Mouse (Mus musculus) brain, embryonic 18.5 days (tissue): Measurements from ENCODE around the gene Dusp12.

Experiments
- DNase-seq: peaks from one replicate; pipeline ENCODE4 v3.0.0-alpha.2; 2012; ENCODE audit warnings: low read depth, low spot score

Dusp12 gene

DNA sequence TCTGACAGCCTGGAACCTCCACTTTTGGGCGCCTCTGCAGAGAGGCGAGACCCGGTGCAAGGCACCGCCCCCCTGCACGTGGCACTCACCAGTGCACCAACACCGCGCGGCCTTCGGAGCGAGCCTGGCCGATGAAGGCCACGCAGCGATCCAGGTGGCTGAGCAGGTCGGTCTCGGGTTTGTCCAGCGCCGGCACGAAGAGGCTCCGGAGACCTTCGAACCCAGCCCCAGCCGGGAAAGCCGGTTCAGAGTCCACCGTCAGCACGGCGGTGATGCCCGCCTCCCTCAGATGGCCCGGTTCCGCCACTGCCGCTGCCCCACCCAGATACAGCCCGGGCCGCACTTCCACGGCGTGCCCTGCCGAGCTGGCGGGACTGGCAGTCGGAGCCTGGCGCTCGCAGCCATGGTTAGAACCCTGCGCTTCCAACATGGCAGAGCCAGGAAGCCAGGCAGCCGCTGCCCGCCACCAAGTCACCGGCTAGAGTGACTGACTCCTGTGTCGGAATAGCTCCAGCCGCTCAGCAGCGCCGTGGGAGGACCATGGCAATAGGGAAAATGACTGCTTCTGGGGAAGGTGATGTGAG lies at the start of gene Dusp12, which contains the start of gene Gm26620:
Gene Dusp12, minus strand, starts transcription at position 563 of the 584 bp plus-strand sequence.
Gene Gm26620, plus strand, starts transcription at position 88 of the 584 bp plus-strand sequence.
- DNase-seq, result peak; percentile 85

DNA sequence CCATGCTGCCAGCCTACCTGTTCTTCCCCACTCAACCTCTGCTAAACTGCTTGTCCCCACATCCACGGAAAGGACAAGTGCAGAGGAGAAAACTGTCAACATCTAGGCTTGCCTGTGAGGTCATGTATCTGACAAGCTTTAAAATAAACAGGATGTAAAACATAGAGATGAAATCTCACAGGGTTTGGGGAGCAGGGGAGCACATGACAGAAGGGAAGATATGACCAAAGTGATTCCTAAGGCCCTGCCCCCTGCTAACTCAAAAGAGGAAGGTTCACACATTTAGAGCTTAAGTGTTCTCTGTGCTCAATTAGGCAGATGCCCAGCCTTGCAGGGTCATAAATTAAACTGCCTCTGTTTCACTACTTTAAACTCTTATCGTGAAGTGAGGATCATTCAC lies 49.0 kb upstream of the Dusp12 start:
- no peak for DNase-seq

DNA sequence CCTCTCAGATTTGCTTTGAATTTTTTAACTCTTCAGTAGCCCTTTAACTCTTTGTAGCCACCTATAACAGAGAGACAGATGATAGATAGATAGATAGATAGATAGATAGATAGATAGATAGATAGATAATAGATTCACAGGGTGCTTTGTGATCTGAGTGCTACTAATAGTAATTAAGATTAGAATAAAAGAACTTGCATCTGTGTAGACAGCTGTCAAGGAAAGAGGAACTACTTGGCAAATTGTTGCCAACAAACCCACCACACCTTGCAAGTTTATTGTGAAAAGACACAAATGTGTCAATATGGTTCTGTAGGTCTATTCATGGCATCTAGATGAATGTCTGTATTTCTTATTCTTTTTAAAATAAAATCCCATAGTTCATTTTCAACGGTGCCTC lies 48.6 kb upstream of the Dusp12 start:
- no peak for DNase-seq

DNA sequence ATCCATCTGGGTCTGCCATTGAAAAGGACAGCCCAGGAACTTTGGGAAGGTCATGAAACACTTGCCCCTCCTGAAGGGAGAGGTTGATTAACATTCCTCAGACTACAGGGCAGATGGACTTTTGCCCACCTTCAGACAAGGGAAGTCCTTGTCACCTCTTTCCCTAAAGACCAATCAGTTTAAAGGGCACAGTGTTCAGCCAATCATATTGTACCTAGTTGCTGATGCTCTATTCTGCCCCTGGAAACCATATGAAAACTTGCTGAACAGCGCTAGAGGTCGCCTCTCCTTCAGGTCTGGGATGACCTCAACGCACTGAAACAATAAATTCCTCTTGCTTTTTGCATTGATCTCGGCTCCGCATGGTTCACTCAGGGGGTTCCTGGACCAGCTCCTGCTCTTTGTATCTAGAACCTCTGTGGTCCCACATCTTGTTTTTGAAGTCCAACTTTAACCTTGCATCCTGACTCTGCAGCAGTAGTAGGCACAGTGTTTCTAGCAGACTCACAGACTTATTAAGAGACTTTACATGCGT lies 48.1 kb upstream of the Dusp12 start:
- no peak for DNase-seq

DNA sequence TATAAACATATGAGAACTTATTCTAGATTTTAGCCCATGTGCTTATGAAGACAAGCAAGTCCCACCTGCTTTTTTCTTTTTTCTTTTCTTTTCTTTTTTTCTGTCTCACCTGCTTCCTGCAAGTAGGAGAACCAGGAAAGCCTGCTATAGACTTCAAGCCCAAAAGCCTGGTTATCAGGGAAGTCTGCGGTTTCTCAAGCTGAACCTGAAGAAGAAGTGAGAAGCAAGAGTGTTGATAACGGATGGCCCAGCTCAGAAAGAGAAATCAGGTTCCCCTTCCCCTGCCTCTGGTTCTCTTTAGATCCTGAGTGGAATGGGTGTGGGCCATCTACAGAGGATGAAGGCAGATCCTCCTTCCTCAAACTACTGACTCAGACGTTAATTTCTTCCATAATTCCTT lies 46.7 kb upstream of the Dusp12 start:
- DNase-seq, result no peak

DNA sequence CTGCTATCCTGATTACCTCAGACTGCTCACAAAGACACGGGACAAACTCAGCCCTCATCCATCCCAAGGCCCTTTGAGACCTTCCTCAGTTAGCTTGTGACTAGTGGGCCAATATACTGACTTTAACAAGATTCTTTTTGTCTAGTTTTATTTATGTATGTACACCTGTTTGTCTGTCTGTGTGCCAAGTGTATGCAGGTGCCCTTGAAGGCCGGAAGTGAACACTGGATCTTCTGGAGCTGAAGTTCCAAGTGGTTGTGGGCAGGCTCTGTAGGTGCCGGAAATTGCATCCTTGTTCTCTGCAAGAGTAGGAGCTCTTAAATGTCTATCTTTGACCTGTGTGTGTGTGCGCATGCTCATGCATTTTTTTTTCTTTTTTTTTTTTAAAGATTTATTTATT lies 43.9 kb upstream of the Dusp12 start:
- no peak for DNase-seq

DNA sequence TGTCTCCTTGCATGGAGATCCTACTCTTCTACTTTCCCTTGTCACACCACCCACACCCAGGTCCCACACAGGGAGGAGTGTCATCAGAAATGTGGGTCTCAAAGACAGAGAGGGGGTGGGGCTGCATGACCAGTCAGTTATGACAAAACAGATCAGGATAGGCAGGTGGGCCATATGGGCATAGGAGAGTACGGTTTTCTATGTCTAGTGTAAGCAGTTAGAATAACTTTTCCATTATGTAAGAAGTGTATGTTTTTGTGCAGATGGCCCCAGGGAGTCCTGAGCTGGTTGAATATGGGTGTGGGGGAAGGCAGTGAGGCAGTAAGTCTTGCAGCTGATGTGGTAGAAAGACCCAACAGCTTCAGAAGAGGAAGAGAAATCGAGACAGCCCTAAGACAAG lies 43.1 kb upstream of the Dusp12 start:
- DNase-seq, result no peak

DNA sequence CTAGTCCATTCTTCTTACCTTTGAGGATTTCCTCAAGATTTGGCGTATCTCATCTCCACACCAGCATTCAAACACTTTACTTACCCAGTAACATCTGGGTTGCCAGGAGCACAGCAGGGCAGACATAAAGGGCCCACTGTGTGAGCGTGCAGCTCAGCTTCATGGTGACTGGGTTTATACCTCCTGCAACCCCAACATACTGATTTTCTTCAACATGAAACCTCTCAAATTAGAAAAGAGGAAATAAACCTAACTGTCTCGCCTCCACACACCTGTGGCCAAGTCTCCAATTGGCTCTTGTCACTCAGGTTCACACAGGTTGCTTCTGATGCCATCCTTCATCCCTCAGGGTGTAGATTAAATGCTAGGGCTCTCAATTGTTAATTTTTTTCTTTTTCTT lies 42.0 kb upstream of the Dusp12 start, which contains the start of gene Fcrla:
Gene Fcrla, minus strand, starts transcription at position 206 of the 400 bp plus-strand sequence.
- DNase-seq, result no peak

DNA sequence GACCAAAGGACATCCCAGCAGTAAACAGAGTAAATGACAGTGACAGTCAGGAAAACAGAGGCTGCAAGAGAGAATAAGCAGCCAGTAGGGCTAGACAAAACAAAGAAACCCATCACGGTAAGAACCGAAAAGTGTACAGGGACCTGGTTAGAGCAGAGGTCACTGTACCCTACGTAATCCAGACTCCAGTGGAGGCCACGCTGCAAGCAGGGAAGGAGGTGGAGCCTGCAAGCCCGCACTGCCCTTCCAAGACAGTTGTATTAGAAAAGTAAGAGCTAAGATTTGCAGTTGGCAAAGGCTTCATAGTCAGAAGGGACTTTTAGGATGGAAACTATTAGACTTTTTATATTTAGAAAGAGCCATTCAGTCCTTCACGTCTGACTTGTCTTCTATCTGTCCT lies 41.6 kb upstream of the Dusp12 start:
- DNase-seq, result no peak

DNA sequence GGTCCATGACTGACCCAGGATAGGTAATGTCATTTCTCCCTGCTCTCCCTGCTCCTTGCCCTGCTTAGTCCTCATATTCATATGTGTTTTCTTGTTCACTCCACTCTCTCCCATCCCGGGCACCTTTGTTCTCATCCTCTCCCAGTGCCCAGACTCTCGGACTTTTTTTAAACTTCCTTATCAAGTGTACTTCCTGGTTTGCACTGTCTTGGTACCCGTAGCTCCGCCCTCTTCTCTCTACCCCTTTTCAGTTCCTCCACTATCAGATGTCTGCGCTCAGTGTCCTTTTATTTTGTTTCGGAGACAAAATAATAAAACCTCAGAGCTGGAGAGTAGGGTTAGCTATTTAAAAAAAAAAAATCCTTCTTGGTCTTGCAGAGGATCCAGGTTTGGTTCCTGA lies 39.1 kb upstream of the Dusp12 start:
- no peak for DNase-seq

DNA sequence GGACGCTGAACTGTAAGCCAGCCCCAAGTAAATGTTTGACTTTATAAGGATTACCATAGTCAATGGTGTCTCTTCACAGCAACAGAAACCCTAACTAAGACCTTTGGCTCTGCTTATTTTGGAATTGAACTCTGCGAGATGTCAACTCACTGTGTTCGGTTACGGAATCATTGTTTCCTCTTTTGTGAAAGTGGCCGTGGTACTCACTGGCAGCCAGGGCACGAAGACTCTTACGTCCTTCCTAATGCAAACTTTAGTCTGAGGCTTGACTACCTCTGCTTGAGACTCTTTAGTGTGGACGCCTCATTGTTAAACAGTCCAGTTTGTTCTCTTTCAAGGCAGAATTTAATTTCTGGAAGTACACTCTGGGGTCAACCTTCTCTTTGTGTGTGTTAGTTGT lies 34.0 kb upstream of the Dusp12 start:
- DNase-seq, result no peak

DNA sequence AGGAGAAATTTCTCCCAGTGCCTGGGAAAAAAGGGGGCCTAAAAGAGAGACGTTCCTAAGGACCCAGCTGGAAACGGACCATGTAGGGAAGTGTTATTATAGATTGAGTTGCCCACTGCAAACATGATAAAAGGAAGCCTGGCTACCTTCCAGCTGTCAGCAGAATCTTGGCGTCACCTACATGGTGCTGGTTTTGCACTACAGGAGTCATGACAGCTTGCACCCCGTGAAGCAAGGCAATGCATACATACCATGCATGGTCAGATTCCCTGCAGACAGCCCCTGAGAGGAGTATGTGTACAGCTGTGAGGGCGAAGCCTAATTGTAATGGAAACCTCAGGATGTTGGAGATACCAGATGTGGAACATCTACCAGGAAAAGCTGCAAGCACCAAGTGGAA lies 30.3 kb upstream of the Dusp12 start:
- no peak for DNase-seq

DNA sequence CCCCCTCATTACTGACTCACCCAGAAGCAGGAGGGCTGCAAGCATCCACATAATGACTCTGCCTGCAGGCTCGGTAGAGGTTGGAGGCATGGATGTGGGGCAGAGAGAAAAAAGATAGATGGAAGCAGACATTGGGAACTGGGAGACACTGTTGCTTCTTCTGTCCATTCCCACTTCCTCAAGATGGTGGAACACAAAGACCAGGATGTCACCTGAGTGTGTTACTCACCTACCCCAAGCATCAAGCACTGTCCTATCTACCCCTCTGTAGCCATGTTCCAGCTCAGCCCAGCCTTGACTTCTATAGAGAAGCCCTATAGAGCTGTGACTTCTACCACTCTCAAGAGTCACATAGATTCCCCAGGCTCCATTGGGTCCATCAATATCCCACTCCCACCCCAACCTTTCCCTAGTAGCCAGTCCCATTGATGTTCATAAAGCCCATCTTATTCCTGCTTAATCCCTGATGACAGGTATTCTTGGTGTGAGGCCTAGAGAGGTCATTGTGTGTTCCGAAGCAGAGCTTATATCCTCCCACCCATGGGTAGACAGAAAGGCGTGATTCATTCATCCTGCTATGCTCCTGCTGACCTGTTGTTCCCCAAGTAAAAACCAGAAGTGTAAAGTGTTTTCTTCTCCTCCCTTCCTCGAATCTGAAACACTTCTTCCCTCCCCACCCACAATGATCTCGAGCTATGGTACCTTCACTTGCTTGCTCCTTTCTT lies 27.7 kb upstream of the Dusp12 start, which contains the start of gene Fcrlb:
Gene Fcrlb, minus strand, starts transcription at position 51 of the 725 bp plus-strand sequence.
- DNase-seq, result no peak

DNA sequence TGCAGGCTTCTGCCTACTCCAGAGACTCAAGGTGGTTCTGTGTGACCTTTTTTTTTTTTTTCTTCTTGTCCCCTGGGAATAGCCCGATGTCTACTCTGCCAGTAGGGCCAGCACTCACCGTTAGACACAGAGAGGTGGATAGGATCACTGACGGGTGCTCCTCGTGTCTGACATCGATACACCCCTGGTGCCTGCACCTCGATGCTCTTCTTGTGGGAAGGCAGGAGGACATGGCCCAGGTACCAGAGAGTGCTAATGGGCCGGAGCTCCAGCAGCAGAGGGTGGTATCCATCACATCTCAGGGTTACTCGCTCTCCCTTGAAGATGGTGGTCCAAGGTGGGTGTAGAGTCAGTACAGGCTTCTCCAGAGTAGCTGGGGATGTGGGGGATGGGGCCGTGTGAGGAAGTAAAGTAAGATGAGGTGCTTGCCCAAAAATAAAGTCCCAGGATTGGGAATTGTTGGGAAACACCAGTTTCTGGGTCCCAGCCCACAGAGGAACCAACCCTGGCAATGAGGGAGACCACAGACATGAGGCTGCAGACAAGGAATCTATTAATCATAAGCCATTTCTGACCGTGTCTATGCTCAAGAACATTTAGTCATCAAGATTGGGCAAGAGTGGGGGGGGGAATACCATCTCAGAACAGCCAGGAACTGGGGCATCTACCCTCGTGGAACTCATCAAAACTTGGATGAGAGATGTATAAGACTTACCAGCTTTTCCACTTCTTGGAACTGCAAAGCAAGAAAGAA lies 26.7 kb upstream of the Dusp12 start:
- DNase-seq, result no peak

DNA sequence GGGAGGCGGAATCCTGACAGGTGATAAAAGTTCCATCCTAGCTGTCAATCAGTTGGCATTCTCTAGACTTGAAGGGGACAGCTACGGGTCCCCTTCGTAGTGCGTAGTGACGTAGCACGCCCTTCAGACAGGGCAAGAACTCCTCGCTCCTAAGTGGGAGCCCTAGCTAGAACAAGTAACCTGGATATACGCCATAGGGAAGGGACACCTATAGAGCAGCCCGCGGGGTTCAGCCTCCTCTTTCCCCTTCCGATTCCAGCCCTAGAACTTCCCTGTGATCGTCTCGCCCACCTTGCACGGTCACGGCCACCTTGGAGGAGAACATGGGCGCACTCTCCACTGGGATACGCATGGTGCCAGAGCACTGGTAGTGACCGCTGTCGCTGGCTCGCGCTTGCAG lies 23.0 kb upstream of the Dusp12 start:
- no peak for DNase-seq

DNA sequence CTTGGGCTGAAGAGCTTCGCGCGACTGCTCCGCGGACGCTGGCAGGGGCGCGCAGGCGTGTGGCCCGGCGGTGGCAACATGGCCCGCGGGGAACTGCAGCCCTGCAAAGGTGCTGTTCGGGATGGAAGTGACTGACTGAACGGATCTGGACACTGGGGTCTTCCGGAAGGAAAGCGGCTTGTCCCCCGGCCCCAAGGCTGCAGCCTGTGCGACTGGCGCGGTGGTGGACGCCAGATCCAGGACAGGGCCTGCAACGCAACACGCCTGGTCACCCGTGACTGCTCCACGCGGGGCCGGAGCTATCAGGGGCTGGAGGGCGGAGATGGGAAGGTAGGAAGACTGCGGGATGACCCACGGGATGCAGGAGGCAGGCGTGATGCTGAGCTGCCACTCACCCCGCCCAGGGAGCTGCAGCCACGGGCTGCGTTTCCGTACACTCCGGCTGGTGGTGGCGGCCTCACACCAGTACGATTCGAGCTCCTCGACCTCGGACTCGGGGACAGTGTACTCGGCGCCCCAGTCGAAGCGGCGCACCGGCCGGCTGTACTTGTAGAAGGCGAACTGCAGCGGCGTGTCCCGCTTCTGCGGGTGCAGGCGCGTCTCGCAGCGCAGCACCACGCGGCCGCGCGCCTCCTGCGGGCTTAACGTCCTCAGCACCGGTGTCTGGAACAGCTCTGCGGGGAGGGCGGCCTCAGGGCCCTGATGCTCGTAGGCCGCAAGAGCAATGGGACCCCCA lies 22.3 kb upstream of the Dusp12 start:
- no peak for DNase-seq

DNA sequence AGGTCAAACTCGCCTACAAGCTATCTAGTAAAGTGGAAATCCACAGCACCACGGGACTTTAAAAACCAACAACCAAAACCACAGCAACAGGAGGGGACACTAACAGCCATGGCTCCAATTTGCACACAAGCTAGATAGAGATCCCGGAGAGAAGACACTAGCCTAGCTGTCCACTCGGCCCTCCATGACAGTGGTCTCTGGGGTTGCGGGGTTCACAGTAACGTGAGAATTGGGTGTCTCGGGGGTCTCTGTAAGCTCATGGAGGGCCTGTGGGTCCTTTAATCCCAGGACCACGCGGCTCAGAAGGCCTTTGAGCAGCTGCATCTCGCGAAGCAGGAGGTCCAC lies 21.7 kb upstream of the Dusp12 start:
- no peak for DNase-seq

DNA sequence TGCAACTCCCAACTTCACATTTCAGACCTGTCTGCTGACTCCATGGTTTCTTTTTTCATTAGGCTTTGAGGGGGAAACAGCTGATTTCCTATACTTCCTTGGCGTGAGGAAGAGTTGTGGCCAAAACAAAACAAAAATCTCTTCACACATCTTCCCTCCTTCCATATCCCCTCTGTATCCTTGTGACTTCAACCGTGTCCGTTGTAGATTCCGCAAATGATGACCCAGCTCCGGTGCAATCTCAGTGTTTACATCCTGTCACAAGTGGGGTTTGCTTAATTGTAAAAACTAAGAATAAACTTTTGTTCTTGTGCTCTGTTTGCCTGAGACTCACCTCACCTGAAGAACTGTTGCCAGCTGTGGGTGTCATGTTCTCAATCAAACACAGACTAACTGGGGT lies 18.1 kb upstream of the Dusp12 start:
- DNase-seq, result no peak

DNA sequence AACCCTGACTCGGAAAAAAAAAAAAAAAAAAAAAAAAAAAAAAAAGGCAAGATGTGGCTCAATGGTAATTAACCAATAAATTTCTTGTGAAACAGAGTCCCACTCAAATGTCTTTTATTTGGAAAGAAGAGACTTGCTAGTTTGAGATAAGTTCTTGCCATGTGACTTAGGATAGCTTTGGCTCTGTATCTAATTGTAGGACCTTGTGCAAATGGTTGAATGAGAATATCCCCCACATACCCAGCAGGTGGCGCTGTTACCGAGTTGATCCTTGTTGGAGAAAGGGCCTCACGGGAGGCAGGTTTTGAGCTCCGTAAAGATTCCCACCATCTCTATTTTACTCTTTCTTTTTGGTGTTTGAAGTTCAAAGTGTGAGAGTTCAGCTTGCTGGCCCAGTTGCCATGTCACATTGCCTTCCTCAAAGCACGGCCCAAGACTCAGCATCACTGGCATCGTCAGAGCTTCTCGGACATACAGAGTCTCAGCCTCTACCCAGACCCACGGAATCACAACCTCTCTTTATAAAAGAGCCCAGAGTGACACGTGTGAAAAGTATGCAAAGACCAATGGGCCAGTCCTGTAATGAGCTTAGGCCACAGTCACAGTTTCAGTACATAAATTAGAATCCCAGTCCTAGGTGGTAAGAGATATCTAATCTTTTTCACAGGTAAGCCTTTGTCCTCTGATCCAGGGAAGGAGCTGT lies 16.3 kb upstream of the Dusp12 start:
- DNase-seq, result no peak

DNA sequence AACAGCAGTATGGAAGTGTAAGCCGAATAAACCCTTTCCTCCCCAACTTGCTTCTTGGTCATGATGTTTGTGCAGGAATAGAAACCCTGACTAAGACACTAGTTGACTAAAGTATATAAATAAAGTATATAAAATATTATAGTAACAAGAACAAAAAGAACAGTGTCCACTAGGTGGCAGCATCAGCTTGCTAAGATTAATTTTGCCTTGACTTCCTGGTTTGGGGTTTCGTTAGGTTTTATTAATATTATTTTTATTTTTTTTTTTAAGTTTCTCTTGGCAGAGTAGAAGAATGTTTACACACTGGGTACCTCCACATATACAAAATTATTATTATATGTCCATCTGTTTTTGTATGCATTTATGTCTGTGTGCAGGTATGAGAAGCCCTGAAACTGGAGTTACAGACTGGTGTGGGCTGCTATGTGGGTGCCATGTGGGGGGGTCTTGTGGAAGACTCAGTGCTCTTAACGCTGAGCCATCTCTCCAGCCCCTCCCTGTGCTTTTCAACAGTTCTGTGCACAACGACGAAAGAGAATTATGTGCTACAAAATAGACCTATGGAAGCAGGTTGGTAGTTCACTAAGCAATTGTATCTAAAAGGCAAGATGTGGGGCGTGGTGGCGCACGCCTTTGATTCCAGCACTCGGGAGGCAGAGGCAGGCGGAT lies 15.6 kb upstream of the Dusp12 start:
- no peak for DNase-seq
